Mouse (Mus musculus) myocyte (in vitro differentiated cells): ENCODE results near the gene Prcp. TPM values are rescaled to one million over a fixed set of nuclear protein-coding genes. Genes with fewer than 3 reads are reported as not detected.

Experiments
- H3K27me3 ChIP-seq: one replicate; pipeline ENCODE4 v1.6.1; 2011; ENCODE audit not compliant: control insufficient read depth, insufficient read depth, insufficient read length
- H3K36me3 ChIP-seq: one replicate; pipeline ENCODE4 v1.6.1; 2011; ENCODE audit not compliant: control insufficient read depth, insufficient read depth
- H3K4me2 ChIP-seq: one replicate; pipeline ENCODE4 v1.6.1; 2011; ENCODE audit warnings: low read depth, control low read depth
- H3K4me3 ChIP-seq: one replicate; pipeline ENCODE4 v1.5.1; 2011; ENCODE audit warnings: mild to moderate bottlenecking, control low read depth, moderate library complexity
- H3K79me2 ChIP-seq: one replicate; pipeline ENCODE4 v1.6.1; 2011; ENCODE audit not compliant: control insufficient read depth, insufficient read depth
- H3ac ChIP-seq: one replicate; pipeline ENCODE4 v1.6.1; 2011; ENCODE audit not compliant: control insufficient read depth, insufficient read length
- CEBPB ChIP-seq: IDR thresholded peaks from 2 replicates; pipeline ENCODE4 v1.6.1; 2011; ENCODE audit warnings: mild to moderate bottlenecking, moderate library complexity; ENCODE audit not compliant: poor library complexity, insufficient read depth, severe bottlenecking
- E2F4 ChIP-seq: IDR thresholded peaks from one replicate; pipeline ENCODE4 v1.6.1; 2011; ENCODE audit warnings: mild to moderate bottlenecking, control low read depth, moderate library complexity; ENCODE audit not compliant: insufficient read depth
- MAX ChIP-seq: IDR thresholded peaks from one replicate; pipeline ENCODE4 v1.6.1; 2011; ENCODE audit warnings: low read depth, mild to moderate bottlenecking, control low read depth
- MYOD1 ChIP-seq, 3 experiments: IDR thresholded peaks; one replicate each; pipeline ENCODE4 v1.6.1; 2011; ENCODE audit warnings: control low read depth in 2 of 3, low read depth in 2 of 3, mild to moderate bottlenecking in 2 of 3, moderate library complexity in 1 of 3; ENCODE audit not compliant: insufficient read length in 2 of 3, control insufficient read depth in 1 of 3
- MYOG ChIP-seq, 3 experiments: IDR thresholded peaks; one replicate each; pipeline ENCODE4 v1.6.1; 2011; ENCODE audit warnings: control low read depth in 2 of 3, low read depth in 2 of 3, mild to moderate bottlenecking in 2 of 3; ENCODE audit not compliant: insufficient read length in 2 of 3, control insufficient read depth in 1 of 3, insufficient read depth in 1 of 3
- POLR2A ChIP-seq: IDR thresholded peaks from one replicate; pipeline ENCODE4 v1.6.1; 2011; ENCODE audit warnings: low read depth, mild to moderate bottlenecking, control low read depth, moderate library complexity; ENCODE audit not compliant: insufficient read length
- POLR2AphosphoS2 ChIP-seq: IDR thresholded peaks from one replicate; pipeline ENCODE4 v1.6.1; 2011; ENCODE audit warnings: low read depth, control low read depth; ENCODE audit not compliant: insufficient read length
- REST ChIP-seq: IDR thresholded peaks from one replicate; pipeline ENCODE4 v1.6.1; 2011; ENCODE audit warnings: mild to moderate bottlenecking, control low read depth, moderate library complexity; ENCODE audit not compliant: insufficient read depth, insufficient read length
- SRF ChIP-seq: IDR thresholded peaks from one replicate; pipeline ENCODE4 v1.6.1; 2011; ENCODE audit warnings: low read depth; ENCODE audit not compliant: control insufficient read depth, insufficient read length
- TCF12 ChIP-seq: IDR thresholded peaks from one replicate; pipeline ENCODE4 v1.6.1; 2011; ENCODE audit warnings: mild to moderate bottlenecking, control low read depth; ENCODE audit not compliant: poor library complexity, insufficient read depth, severe bottlenecking
- TCF3 ChIP-seq: IDR thresholded peaks from one replicate; pipeline ENCODE4 v1.6.1; 2011; ENCODE audit warnings: low read depth, control low read depth; ENCODE audit not compliant: insufficient read length
- USF1 ChIP-seq: IDR thresholded peaks from one replicate; pipeline ENCODE4 v1.6.1; 2011; ENCODE audit warnings: low read depth, mild to moderate bottlenecking, control low read depth, moderate library complexity
- polyA plus RNA-seq: library from polyadenylated mRNA; unstranded; fragments of >200 nt; fragmentation: generic; extraction: Trizol; gene quantifications from one replicate; pipeline ENCODE4 v1.2.1, GENCODE M21; 2012; ENCODE audit warnings: missing spikeins

Prcp gene
- polyA plus RNA-seq, 1 experiment = 10.8 TPM

- Histone ChIP-seq H3ac (no peak overlapping the region), H3K4me2 (no peak overlapping the region), H3K27me3 (no peaks in the 10 kb centered on the region), H3K36me3 (no peaks in the 10 kb centered on the region), H3K4me3 (no peak overlapping the region), H3K79me2 (no peaks in the 10 kb centered on the region)
- TF ChIP-seq TCF3 (no peak), E2F4 (no peak), REST (no peak), USF1 (no peak), MYOD1 (IDR thresholded peaks at IDR 0.05; ENCODE audit: control insufficient read depth in 1 of 3, insufficient read length in 2 of 3, low read depth in 2 of 3) (no peak), POLR2A (no peak), POLR2AphosphoS2 (no peak), CEBPB (no peak), SRF (no peak), TCF12 (no peak)
These were observed 62.5 kb downstream of the Prcp start for GRCm38 (mm10) chr7:92936747-92937146.

- Histone ChIP-seq H3K4me3 (no peak overlapping the region), H3K4me2 (no peak overlapping the region), H3K79me2 (no peaks in the 10 kb centered on the region), H3K27me3 (no peaks in the 10 kb centered on the region), H3K36me3 (no peaks in the 10 kb centered on the region), H3ac (no peak overlapping the region)
- TF ChIP-seq MYOD1 (IDR thresholded peaks at IDR 0.05; ENCODE audit: control insufficient read depth in 1 of 3, insufficient read length in 2 of 3, low read depth in 2 of 3) (no peak), POLR2AphosphoS2 (no peak), MYOG (IDR thresholded peaks at IDR 0.05; ENCODE audit: control insufficient read depth in 1 of 3, insufficient read depth in 1 of 3, insufficient read length in 2 of 3, low read depth in 2 of 3) (no peak), TCF12 (no peak), SRF (no peak), TCF3 (no peak)
These were observed 63.7 kb downstream of the Prcp start for GRCm38 (mm10) chr7:92937955-92938354.

DNA sequence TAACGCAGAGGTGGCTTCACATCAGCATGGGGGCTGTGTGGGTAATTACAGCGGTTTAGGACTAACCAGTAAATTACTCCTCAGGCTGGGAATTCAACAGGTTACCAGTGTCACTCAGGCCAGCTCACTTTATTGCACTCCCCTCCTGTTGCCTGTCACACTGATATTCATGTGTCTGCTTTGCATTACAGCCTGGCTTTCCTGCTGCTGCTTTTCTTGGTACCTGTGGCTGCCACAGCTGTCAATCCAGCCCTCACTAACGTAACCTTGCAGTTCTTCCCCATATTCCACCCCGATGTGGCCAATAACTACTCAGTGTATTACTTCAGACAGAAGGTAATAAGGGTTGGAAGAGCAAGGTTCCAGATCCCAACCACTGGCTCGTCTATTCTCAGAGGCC lies 65.5 kb downstream of the Prcp start:
- H3ac ChIP-seq = no peak overlapping the region
- H3K4me2 ChIP-seq = no peak overlapping the region
- TF ChIP-seq MYOD1 (IDR thresholded peaks at IDR 0.05; ENCODE audit: control insufficient read depth in 1 of 3, insufficient read length in 2 of 3, low read depth in 2 of 3) = no peak
- TF ChIP-seq POLR2A = no peak
- TF ChIP-seq E2F4 = no peak
- no peak for TF ChIP-seq POLR2AphosphoS2
- TF ChIP-seq MAX = no peak
- TF ChIP-seq MYOG (IDR thresholded peaks at IDR 0.05; ENCODE audit: control insufficient read depth in 1 of 3, insufficient read depth in 1 of 3, insufficient read length in 2 of 3, low read depth in 2 of 3) = no peak
- TF ChIP-seq TCF12 = no peak
- no peak for TF ChIP-seq TCF3
- no peak overlapping the region for H3K4me3 ChIP-seq
- no peaks in the 10 kb centered on the region for H3K27me3 ChIP-seq
- H3K79me2 ChIP-seq = no peaks in the 10 kb centered on the region
- H3K36me3 ChIP-seq = no peaks in the 10 kb centered on the region

DNA sequence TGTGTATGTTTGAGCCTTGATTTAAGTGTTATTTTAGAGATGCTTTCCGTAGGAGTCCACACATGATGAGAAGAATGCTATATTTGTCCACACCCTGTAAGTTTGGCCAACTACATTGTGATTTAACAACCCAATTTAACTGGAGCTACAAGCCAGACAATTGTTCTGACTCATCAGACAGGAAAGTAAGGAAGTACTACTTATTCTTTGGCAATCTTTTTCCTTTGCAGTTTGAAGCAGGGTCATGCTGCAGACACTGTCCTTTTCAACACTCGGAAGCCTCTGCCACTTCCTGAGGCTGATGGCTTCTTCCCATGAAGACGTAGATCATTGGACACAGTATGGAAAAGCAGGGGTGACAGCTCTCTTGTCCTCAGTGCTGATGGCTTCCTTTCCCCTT lies 76.5 kb downstream of the Prcp start:
- TF ChIP-seq SRF = no peak
- no peak for TF ChIP-seq POLR2AphosphoS2
- H3K79me2 ChIP-seq = no peaks in the 10 kb centered on the region
- H3K4me2 ChIP-seq = no peak overlapping the region
- no peaks in the 10 kb centered on the region for H3K36me3 ChIP-seq
- no peak overlapping the region for H3K4me3 ChIP-seq
- no peak overlapping the region for H3ac ChIP-seq
- no peaks in the 10 kb centered on the region for H3K27me3 ChIP-seq

DNA sequence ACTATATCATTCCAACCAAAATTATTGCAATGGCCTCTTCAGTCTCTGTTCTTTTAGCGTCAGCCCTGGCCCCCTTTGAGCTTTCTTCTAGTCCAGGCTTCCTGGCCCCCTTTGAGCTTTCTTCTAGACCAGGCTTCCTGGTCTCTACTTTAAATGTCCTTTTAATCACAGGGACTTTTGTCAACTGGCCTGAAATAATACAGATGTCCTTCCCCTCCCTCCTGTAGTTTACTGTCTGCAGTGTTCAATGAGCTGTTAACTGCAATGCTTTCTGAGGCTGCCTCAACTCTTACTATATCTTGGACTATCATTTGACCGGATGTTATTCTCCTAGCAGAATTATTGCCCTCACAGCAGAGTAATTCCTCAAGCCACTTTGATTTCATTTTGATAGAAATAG lies 77.9 kb downstream of the Prcp start:
- no peaks in the 10 kb centered on the region for H3K79me2 ChIP-seq
- no peak overlapping the region for H3K4me3 ChIP-seq
- no peak overlapping the region for H3K4me2 ChIP-seq
- no peak overlapping the region for H3ac ChIP-seq
- no peak for TF ChIP-seq USF1
- TF ChIP-seq REST = no peak
- no peak for TF ChIP-seq MAX
- TF ChIP-seq MYOG (IDR thresholded peaks at IDR 0.05; ENCODE audit: control insufficient read depth in 1 of 3, insufficient read depth in 1 of 3, insufficient read length in 2 of 3, low read depth in 2 of 3) = no peak
- TF ChIP-seq E2F4 = no peak
- no peak for TF ChIP-seq POLR2AphosphoS2
- no peaks in the 10 kb centered on the region for H3K27me3 ChIP-seq
- H3K36me3 ChIP-seq = no peaks in the 10 kb centered on the region

DNA sequence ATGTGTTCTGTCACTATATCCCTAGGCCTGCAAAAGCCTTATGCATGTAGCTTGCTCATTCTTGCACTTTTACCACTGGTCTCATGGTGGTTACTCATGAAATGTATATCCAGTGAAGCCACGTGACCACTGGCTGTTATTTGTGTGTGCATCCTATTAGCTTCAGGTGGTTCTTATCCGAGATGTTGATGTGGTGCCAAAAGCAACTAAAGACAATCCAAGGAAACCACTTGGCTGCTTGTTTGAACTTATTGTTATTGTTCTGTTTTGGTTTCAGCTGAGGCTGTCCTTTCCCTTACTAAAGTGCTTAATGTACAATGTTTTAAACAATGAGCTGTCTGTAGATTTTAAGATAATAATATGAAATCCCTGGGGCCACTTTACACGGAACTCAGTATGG lies 85.5 kb downstream of the Prcp start:
- TF ChIP-seq E2F4 = no peak
- TF ChIP-seq MAX = no peak
- no peak for TF ChIP-seq USF1
- no peak for TF ChIP-seq MYOD1 (IDR thresholded peaks at IDR 0.05; ENCODE audit: control insufficient read depth in 1 of 3, insufficient read length in 2 of 3, low read depth in 2 of 3)
- TF ChIP-seq POLR2AphosphoS2 = no peak
- no peak for TF ChIP-seq MYOG (IDR thresholded peaks at IDR 0.05; ENCODE audit: control insufficient read depth in 1 of 3, insufficient read depth in 1 of 3, insufficient read length in 2 of 3, low read depth in 2 of 3)
- no peak for TF ChIP-seq CEBPB
- no peak for TF ChIP-seq REST
- TF ChIP-seq POLR2A = no peak
- no peak for TF ChIP-seq TCF3
- TF ChIP-seq SRF = no peak
- TF ChIP-seq TCF12 = no peak
- no peak overlapping the region for H3K4me3 ChIP-seq

More for the DNA sequence above, 85.5 kb downstream of the Prcp start:
- no peaks in the 10 kb centered on the region for H3K36me3 ChIP-seq
- no peak overlapping the region for H3K4me2 ChIP-seq
- no peak overlapping the region for H3ac ChIP-seq
- no peaks in the 10 kb centered on the region for H3K79me2 ChIP-seq
- H3K27me3 ChIP-seq = no peaks in the 10 kb centered on the region
